Mouse (Mus musculus) thymus, adult 2 months (tissue): Measurements from ENCODE around the gene Zfp638.

Experiments used
- CTCF ChIP-seq: fragments of 200-500 bp; IDR thresholded peaks from 2 replicates; pipeline ENCODE4 v1.5.1; 2012; ENCODE audit warnings: mild to moderate bottlenecking, control low read depth, low read length, moderate library complexity, borderline replicate concordance; ENCODE audit not compliant: control insufficient read depth, poor library complexity, insufficient read depth; ENCODE audit errors: extremely low read depth
- POLR2A ChIP-seq: fragments of 200-500 bp; IDR thresholded peaks from 2 replicates; pipeline ENCODE4 v1.6.1; 2012; ENCODE audit warnings: mild to moderate bottlenecking, low read length, control low read depth, moderate library complexity; ENCODE audit not compliant: control insufficient read depth, poor library complexity, insufficient read depth; ENCODE audit errors: extremely low read depth

GRCm38 (mm10) chr6:83866423-83866822, 486 bp upstream of the Zfp638 start:
- TF ChIP-seq CTCF (no peak), POLR2A (no peak)
